Mouse (Mus musculus): ENCODE measurements around the gene Smad3. TPM values are rescaled to one million over a fixed set of nuclear protein-coding genes. Genes with fewer than 3 reads are reported as not detected.

The Smad3 gene
- polyA plus RNA-seq, 1 experiment = 17.1 TPM

DNA sequence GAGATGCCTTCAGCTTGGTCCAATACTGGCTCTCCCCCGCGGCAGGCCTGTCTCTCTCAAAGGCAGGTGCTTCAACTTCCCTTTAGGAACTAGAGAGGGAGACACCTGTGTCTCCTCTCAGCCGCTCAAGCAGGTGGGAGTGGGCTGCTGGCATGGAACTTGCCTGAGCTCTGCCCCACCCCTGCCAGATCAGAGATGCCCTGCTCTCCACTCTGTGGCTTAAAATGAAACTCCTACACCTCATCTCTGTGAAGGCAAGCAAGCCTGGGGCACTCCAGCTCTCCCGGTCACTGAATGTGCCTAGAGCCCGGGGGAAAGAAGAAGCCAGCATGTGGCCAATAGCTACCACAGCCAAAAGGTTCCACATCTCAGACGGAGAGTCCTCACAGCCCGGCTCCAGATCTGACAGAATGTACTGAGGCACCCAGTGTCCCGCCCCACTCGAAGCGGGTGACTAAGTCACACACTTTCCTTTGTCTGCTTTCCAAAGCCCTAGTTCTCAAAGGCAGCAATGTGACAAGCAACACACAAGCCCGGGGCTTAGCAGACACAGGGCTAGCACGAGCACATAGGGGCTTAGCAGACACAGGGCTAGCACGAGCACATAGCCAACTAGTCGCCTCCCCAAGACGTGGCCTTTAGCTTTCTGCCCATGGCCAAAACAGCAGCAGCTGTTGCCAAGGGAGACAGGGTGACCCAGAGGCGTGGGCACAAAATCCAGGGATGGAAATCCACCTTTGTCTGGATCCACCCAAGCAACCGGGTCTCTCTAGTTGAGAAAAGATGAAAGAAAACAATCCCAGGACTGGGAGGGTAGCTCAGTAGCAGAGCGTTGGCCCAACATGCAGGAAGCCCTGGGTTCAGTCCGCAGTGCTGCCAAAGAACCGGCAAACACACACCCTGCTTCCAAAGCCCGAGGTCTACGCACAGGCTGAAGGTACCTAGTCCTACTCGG lies 3.0 kb downstream of the Smad3 start:
- WGBS = 30% methylated on average over 23 of the region's 23 CpGs
- no peak for TF ChIP-seq POLR2A (IDR thresholded peaks at IDR 0.05; ENCODE audit: borderline replicate concordance, control insufficient read depth, low read depth, low read length)
- TF ChIP-seq CTCF (IDR thresholded peaks at IDR 0.05; ENCODE audit: control insufficient read depth, insufficient read depth, low read length) = no peak
- Histone ChIP-seq H3K27ac (ENCODE audit: control insufficient read depth, insufficient read depth, low read depth, low read length, poor library complexity) (no peak overlapping the region), H3K4me3 (replicated peaks; ENCODE audit: control insufficient read depth, low read depth, low read length) (peak overlapping the region; percentile 4), H3K4me1 (ENCODE audit: control insufficient read depth, insufficient read depth, low read length) (peaks cover 4% of the 10 kb centered on the region)

DNA sequence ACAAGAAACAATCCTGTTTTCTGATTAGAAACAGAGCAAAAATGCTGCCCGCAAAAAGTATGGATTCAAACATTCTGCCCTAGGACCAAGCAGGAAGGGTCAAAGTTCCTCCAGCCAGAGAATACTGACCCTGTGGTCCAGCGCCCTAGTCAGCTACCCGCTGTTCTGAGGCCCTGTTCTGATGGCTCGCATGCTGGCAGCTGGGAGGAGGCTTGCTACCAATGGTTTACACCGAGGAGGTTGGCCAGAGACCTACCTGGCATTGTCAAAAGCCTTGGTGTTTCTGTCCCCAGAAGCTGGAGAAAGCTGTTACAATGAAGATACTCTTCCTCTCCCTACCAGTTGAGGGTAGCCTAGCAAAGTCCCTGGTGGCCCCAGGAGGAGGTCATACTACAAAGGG lies 3.8 kb downstream of the Smad3 start:
- Histone ChIP-seq H3K4me3 (replicated peaks; ENCODE audit: control insufficient read depth, low read depth, low read length) (no peak overlapping the region), H3K4me1 (ENCODE audit: control insufficient read depth, insufficient read depth, low read length) (peaks cover 4% of the 10 kb centered on the region), H3K27ac (ENCODE audit: control insufficient read depth, insufficient read depth, low read depth, low read length, poor library complexity) (no peak overlapping the region)
- 73% methylated on average over 5 of the region's 5 CpGs for whole genome bisulfite sequencing
- TF ChIP-seq CTCF (IDR thresholded peaks at IDR 0.05; ENCODE audit: control insufficient read depth, insufficient read depth, low read length) (no peak), POLR2A (IDR thresholded peaks at IDR 0.05; ENCODE audit: borderline replicate concordance, control insufficient read depth, low read depth, low read length) (no peak)

DNA sequence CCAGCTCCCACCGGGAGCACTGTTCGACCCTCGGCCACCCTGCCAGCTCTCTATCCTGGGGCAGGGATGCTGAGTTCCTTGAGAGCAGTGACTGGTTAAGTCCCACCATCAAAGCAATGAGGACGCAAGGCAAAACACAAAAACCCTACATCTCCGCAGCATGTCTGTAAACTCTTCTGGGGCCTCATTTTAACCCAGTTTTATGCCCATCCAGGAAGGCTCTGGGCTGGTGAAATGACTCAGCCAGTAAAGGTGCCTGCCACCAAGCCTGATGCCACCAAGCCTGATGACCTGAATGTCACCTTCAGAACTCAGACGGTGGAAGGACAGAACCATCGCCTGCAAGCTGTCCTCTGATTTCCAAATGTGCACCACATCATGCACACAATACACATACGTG lies 4.4 kb downstream of the Smad3 start:
- no peak for TF ChIP-seq CTCF (IDR thresholded peaks at IDR 0.05; ENCODE audit: control insufficient read depth, insufficient read depth, low read length)
- no peak for TF ChIP-seq POLR2A (IDR thresholded peaks at IDR 0.05; ENCODE audit: borderline replicate concordance, control insufficient read depth, low read depth, low read length)
- H3K4me1 ChIP-seq (ENCODE audit: control insufficient read depth, insufficient read depth, low read length) = peaks cover 4% of the 10 kb centered on the region

DNA sequence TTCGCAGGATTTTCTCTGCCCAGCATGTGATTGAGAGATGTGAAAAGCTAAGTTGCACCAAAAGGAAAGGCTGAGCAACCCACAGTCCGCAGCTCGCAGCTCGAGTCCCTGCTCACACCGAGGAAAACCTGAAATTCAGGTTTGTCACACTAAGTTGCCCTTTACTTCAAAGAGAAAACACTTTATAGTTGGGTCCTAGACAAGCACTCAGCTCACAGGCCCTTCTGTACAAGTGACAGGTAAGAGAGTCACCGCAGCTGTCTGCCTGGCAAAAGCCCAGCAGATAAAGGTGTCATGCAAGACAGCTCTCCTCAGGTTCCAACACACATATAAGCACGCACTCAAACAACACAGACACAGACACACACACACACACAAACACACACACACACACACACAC lies 5.2 kb downstream of the Smad3 start:
- Histone ChIP-seq H3K27ac (ENCODE audit: control insufficient read depth, insufficient read depth, low read depth, low read length, poor library complexity) (no peak overlapping the region), H3K4me1 (ENCODE audit: control insufficient read depth, insufficient read depth, low read length) (peaks cover 6% of the 10 kb centered on the region), H3K4me3 (replicated peaks; ENCODE audit: control insufficient read depth, low read depth, low read length) (no peak overlapping the region)
- TF ChIP-seq CTCF (IDR thresholded peaks at IDR 0.05; ENCODE audit: control insufficient read depth, insufficient read depth, low read length) (no peak), POLR2A (IDR thresholded peaks at IDR 0.05; ENCODE audit: borderline replicate concordance, control insufficient read depth, low read depth, low read length) (no peak)
- WGBS = 79% methylated on average over 7 of the region's 7 CpGs

More for the DNA sequence above, 4.4 kb downstream of the Smad3 start:
- Histone ChIP-seq H3K4me3 (replicated peaks; ENCODE audit: control insufficient read depth, low read depth, low read length) (no peak overlapping the region), H3K27ac (ENCODE audit: control insufficient read depth, insufficient read depth, low read depth, low read length, poor library complexity) (no peak overlapping the region)
- WGBS = 84% methylated on average over 8 of the region's 8 CpGs

DNA sequence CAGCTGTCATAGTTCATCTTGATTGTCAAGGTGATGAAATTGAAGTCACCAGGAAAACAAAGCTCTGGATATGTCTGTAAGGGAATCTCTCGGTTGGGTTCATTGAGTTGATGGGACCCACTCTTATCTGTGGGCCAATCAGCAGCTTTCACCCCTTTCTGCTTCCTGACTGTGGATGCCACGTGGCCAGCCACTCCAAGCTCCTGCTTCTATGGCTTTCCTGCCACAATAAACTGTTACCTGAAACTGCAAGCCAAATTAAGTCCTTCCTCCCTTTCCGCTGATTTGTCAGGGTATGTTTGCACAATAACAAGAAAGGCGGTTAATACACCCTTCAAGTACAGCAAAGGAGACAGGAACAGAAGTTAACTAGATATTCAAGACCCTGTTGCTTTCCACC lies 6.5 kb downstream of the Smad3 start:
- H3K27ac ChIP-seq (ENCODE audit: control insufficient read depth, insufficient read depth, low read depth, low read length, poor library complexity) = no peak overlapping the region
- WGBS = 36% methylated on average over 4 of the region's 4 CpGs
- no peak overlapping the region for H3K4me3 ChIP-seq (replicated peaks; ENCODE audit: control insufficient read depth, low read depth, low read length)
- TF ChIP-seq POLR2A (IDR thresholded peaks at IDR 0.05; ENCODE audit: borderline replicate concordance, control insufficient read depth, low read depth, low read length) (no peak), CTCF (IDR thresholded peaks at IDR 0.05; ENCODE audit: control insufficient read depth, insufficient read depth, low read length) (no peak)
- H3K4me1 ChIP-seq (ENCODE audit: control insufficient read depth, insufficient read depth, low read length) = peaks cover 6% of the 10 kb centered on the region

DNA sequence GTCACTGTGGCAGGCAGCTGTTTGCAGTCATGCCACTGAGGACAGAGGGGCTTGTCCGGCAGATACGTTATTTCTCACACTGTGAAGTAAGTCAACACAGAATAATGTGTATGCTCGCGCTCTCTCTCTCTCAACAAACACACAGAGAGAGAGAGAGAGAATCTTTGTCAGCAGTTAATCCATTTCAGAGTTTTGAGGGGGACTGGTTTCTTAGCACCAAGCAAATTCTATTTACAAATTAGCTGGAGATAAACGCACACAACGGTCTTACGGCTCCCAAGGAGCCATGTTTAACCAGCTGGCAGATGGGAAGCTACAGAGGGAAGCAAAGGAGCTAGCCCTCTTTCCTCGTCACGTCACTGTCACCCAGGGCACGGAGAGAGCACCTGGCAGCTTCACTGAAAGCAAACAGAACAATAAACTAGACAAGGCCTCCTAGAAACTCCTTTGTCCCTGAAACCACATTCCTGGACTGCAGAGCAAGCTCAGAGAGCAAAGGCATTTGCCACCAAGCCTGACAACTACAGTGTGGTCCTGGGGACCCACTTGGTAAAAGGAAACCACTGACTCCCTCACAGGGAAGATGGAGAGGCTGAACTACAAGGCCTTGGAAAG lies 7.3 kb downstream of the Smad3 start:
- TF ChIP-seq CTCF (IDR thresholded peaks at IDR 0.05; ENCODE audit: control insufficient read depth, insufficient read depth, low read length) = no peak
- no peak overlapping the region for H3K27ac ChIP-seq (ENCODE audit: control insufficient read depth, insufficient read depth, low read depth, low read length, poor library complexity)
- 79% methylated on average over 10 of the region's 10 CpGs for WGBS
- H3K4me1 ChIP-seq (ENCODE audit: control insufficient read depth, insufficient read depth, low read length) = peaks cover 4% of the 10 kb centered on the region
- H3K4me3 ChIP-seq (replicated peaks; ENCODE audit: control insufficient read depth, low read depth, low read length) = no peak overlapping the region

DNA sequence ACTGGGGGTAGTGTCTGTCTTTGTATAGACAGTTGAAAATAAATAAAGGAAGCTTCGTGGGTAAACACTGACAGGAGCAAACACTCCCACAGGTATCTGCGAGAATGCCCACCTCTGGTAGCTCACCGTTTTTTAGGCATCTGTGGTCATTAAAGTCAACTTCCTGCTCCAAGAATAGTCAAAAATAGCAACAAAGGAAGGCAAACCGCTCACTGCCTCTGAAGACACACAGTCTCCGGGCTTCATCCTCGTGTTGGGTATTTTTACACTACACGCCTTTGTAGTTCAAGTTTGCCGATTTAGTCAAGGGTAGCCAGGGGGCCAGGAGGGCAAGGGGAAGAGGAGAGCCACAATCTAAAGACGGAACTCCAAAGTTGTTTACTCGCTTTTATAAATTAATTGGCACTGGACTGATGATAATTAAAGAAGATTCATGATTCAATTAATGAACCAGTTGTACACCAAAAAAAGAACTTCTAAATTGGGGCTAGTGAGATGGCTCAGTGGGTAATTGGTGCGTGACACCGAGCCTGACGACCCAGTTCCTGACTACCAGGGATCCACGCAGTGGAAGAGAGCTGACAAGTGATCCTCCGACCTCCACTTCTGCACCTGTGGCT lies 8.4 kb downstream of the Smad3 start:
- 18% methylated on average over 15 of the region's 15 CpGs for WGBS
- TF ChIP-seq CTCF (IDR thresholded peaks at IDR 0.05; ENCODE audit: control insufficient read depth, insufficient read depth, low read length) (no peak), POLR2A (IDR thresholded peaks at IDR 0.05; ENCODE audit: borderline replicate concordance, control insufficient read depth, low read depth, low read length) (no peak)

DNA sequence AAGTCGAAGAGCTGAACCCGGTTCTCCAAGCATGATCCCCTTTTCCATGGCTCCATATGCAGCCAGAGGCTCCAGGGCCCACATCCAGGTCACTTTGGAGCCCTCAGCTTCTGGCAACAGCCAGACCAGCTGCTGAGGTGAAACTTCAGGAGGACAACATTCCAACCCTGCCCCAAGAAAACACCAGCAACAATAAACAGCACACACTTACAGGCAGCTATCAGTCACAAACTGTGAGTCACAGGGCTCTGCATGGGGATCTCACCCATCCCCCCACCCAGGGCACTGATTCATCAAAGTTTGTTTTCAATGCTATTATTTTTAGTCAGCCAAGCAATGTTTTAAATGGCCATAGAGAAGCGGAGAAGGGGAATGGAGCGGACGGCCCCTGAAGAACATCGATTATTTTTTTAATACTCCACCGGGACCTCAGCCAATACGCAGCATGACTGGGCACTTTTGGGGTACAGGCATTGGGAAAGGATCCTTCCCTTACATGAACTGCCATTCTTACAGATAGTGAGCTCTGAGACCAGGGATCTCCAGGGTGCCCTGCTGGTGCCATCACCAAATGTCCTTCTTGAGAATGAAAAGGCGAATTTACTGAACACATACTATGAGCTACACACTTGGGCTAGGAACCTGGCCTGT lies 10.0 kb downstream of the Smad3 start:
- 67% methylated on average over 9 of the region's 9 CpGs for WGBS
- H3K4me3 ChIP-seq (replicated peaks; ENCODE audit: control insufficient read depth, low read depth, low read length) = no peak overlapping the region
- H3K4me1 ChIP-seq (ENCODE audit: control insufficient read depth, insufficient read depth, low read length) = peaks cover 5% of the 10 kb centered on the region; the same call in 1 of the 2 replicates
- H3K27ac ChIP-seq (ENCODE audit: control insufficient read depth, insufficient read depth, low read depth, low read length, poor library complexity) = no peak overlapping the region
- TF ChIP-seq CTCF (IDR thresholded peaks at IDR 0.05; ENCODE audit: control insufficient read depth, insufficient read depth, low read length) (no peak), POLR2A (IDR thresholded peaks at IDR 0.05; ENCODE audit: borderline replicate concordance, control insufficient read depth, low read depth, low read length) (no peak)

More for the DNA sequence above, 8.4 kb downstream of the Smad3 start:
- Histone ChIP-seq H3K4me1 (ENCODE audit: control insufficient read depth, insufficient read depth, low read length) (peaks cover 2% of the 10 kb centered on the region; the same call in 1 of the 2 replicates), H3K4me3 (replicated peaks; ENCODE audit: control insufficient read depth, low read depth, low read length) (no peak overlapping the region), H3K27ac (ENCODE audit: control insufficient read depth, insufficient read depth, low read depth, low read length, poor library complexity) (no peak overlapping the region)

Data from bone marrow, adult 2 months (tissue).